Mouse (Mus musculus): ENCODE results near the gene Sycp3. TPM values are rescaled to one million over a fixed set of nuclear protein-coding genes. Genes with fewer than 3 reads are reported as not detected.

Gene Sycp3
- 0.13 TPM in 1 of 2 replicates, not detected in the other for polyA plus RNA-seq (2015; fragmentation: Nextera tagmentation; extraction: Ambion mirVana)

GRCm38 (mm10) chr10:88459502-88459992 lies at the start of gene Sycp3:
Gene Sycp3, plus strand, starts transcription at chr10:88459569.
- Histone ChIP-seq H3K36me3 (replicated peaks; ENCODE audit: insufficient read depth, low read length) (no peaks in the 10 kb centered on the region), H3K4me3 (ENCODE audit: low read depth, low read length) (no peak within 1 kb of the TSS), H3K4me2 (ENCODE audit: low read depth, low read length) (no peak within 1 kb of the TSS), H3K9me3 (ENCODE audit: low read length) (no peaks in the 10 kb centered on the region), H3K27ac (ENCODE audit: low read depth) (no peak within 1 kb of the TSS), H3K27me3 (ENCODE audit: insufficient read depth, low read length) (no peaks in the 10 kb centered on the region), H3K9ac (replicated peaks) (no peak within 1 kb of the TSS), H3K4me1 (ENCODE audit: insufficient read depth) (no peaks in the 10 kb centered on the region)
- no peak for DNase-seq
- 80% methylated on average over 33 of the region's 33 CpGs for WGBS (ENCODE audit: insufficient replicate concordance)
- ATAC-seq = no peak
- TF ChIP-seq CTCF (IDR thresholded peaks at IDR 0.05; ENCODE audit: low read depth) (no peak), EP300 (IDR thresholded peaks at IDR 0.05; ENCODE audit: low read depth) (no peak)

GRCm38 (mm10) chr10:88409751-88410150 lies 49.6 kb upstream of the Sycp3 start:
- H3K9ac ChIP-seq (replicated peaks) = no peak overlapping the region
- ATAC-seq = no peak
- no peak for DNase-seq
- no peaks in the 10 kb centered on the region for H3K27me3 ChIP-seq (ENCODE audit: insufficient read depth, low read length)
- H3K4me3 ChIP-seq (ENCODE audit: low read depth, low read length) = no peak overlapping the region
- no peaks in the 10 kb centered on the region for H3K9me3 ChIP-seq (ENCODE audit: low read length)
- TF ChIP-seq EP300 (IDR thresholded peaks at IDR 0.05; ENCODE audit: low read depth) = no peak
- TF ChIP-seq CTCF (IDR thresholded peaks at IDR 0.05; ENCODE audit: low read depth) = no peak
- no peak overlapping the region for H3K27ac ChIP-seq (ENCODE audit: low read depth)
- no peaks in the 10 kb centered on the region for H3K36me3 ChIP-seq (replicated peaks; ENCODE audit: insufficient read depth, low read length)
- 45% methylated on average over 2 of the region's 2 CpGs for WGBS (ENCODE audit: insufficient replicate concordance)
- H3K4me2 ChIP-seq (ENCODE audit: low read depth, low read length) = no peak overlapping the region
- no peaks in the 10 kb centered on the region; the same call in 1 of the 2 replicates for H3K4me1 ChIP-seq (ENCODE audit: insufficient read depth)

GRCm38 (mm10) chr10:88412290-88412995 lies 46.9 kb upstream of the Sycp3 start:
- Histone ChIP-seq H3K27ac (ENCODE audit: low read depth) (no peak overlapping the region), H3K4me1 (ENCODE audit: insufficient read depth) (peaks cover 3% of the 10 kb centered on the region; the same call in 1 of the 2 replicates), H3K36me3 (replicated peaks; ENCODE audit: insufficient read depth, low read length) (no peaks in the 10 kb centered on the region), H3K27me3 (ENCODE audit: insufficient read depth, low read length) (no peaks in the 10 kb centered on the region), H3K4me3 (ENCODE audit: low read depth, low read length) (no peak overlapping the region), H3K4me2 (ENCODE audit: low read depth, low read length) (no peak overlapping the region), H3K9ac (replicated peaks) (no peak overlapping the region), H3K9me3 (ENCODE audit: low read length) (no peaks in the 10 kb centered on the region)
- 73% methylated on average over 17 of the region's 17 CpGs for WGBS (ENCODE audit: insufficient replicate concordance)
- DNase-seq = no peak
- TF ChIP-seq CTCF (IDR thresholded peaks at IDR 0.05; ENCODE audit: low read depth) (no peak), EP300 (IDR thresholded peaks at IDR 0.05; ENCODE audit: low read depth) (no peak)
- ATAC-seq = no peak

GRCm38 (mm10) chr10:88417686-88418085 lies 41.7 kb upstream of the Sycp3 start:
- Histone ChIP-seq H3K9ac (replicated peaks) (no peak overlapping the region), H3K27ac (ENCODE audit: low read depth) (no peak overlapping the region), H3K27me3 (ENCODE audit: insufficient read depth, low read length) (no peaks in the 10 kb centered on the region), H3K4me2 (ENCODE audit: low read depth, low read length) (no peak overlapping the region), H3K4me3 (ENCODE audit: low read depth, low read length) (no peak overlapping the region), H3K36me3 (replicated peaks; ENCODE audit: insufficient read depth, low read length) (peaks cover 6% of the 10 kb centered on the region; the same call in 1 of the 2 replicates), H3K4me1 (ENCODE audit: insufficient read depth) (0 out of 2 replicates have a peak, but pooled peaks cover 3% of the 10 kb centered on the region), H3K9me3 (ENCODE audit: low read length) (no peaks in the 10 kb centered on the region)
- DNase-seq (no peak), ATAC-seq (no peak)
- 70% methylated on average over 5 of the region's 5 CpGs for WGBS (ENCODE audit: insufficient replicate concordance)
- no peak for TF ChIP-seq EP300 (IDR thresholded peaks at IDR 0.05; ENCODE audit: low read depth)
- TF ChIP-seq CTCF (IDR thresholded peaks at IDR 0.05; ENCODE audit: low read depth) = no peak

- H3K27ac ChIP-seq (ENCODE audit: low read depth) = no peak overlapping the region; the same call in 1 of the 2 replicates
- H3K4me1 ChIP-seq (ENCODE audit: insufficient read depth) = 0 out of 2 replicates have a peak, but pooled peaks cover 3% of the 10 kb centered on the region
- no peak overlapping the region for H3K4me3 ChIP-seq (ENCODE audit: low read depth, low read length)
- TF ChIP-seq CTCF (IDR thresholded peaks at IDR 0.05; ENCODE audit: low read depth) = no peak
- H3K27me3 ChIP-seq (ENCODE audit: insufficient read depth, low read length) = no peaks in the 10 kb centered on the region
- H3K9ac ChIP-seq (replicated peaks) = no peak overlapping the region
- peaks cover 6% of the 10 kb centered on the region; the same call in 1 of the 2 replicates for H3K36me3 ChIP-seq (replicated peaks; ENCODE audit: insufficient read depth, low read length)
- no peaks in the 10 kb centered on the region for H3K9me3 ChIP-seq (ENCODE audit: low read length)
- ATAC-seq = no peak
- WGBS (ENCODE audit: insufficient replicate concordance) = 73% methylated on average over 11 of the region's 11 CpGs
- no peak overlapping the region for H3K4me2 ChIP-seq (ENCODE audit: low read depth, low read length)
- no peak for DNase-seq
These were observed 39.2 kb upstream of the Sycp3 start for GRCm38 (mm10) chr10:88420141-88420541.

- no peak for DNase-seq
These were observed 38.5 kb upstream of the Sycp3 start for GRCm38 (mm10) chr10:88420655-88421435.

More at GRCm38 (mm10) chr10:88420655-88421435, 38.5 kb upstream of the Sycp3 start:
- Histone ChIP-seq H3K27ac (ENCODE audit: low read depth) (peak overlapping the region; percentile 55; the same call in 1 of the 2 replicates), H3K4me1 (ENCODE audit: insufficient read depth) (0 out of 2 replicates have a peak, but pooled peaks cover 3% of the 10 kb centered on the region), H3K9ac (replicated peaks) (no peak overlapping the region), H3K27me3 (ENCODE audit: insufficient read depth, low read length) (no peaks in the 10 kb centered on the region), H3K36me3 (replicated peaks; ENCODE audit: insufficient read depth, low read length) (peaks cover 6% of the 10 kb centered on the region; the same call in 1 of the 2 replicates), H3K4me2 (ENCODE audit: low read depth, low read length) (no peak overlapping the region), H3K4me3 (ENCODE audit: low read depth, low read length) (no peak overlapping the region), H3K9me3 (ENCODE audit: low read length) (no peaks in the 10 kb centered on the region)
- TF ChIP-seq EP300 (IDR thresholded peaks at IDR 0.05; ENCODE audit: low read depth) (no peak), CTCF (IDR thresholded peaks at IDR 0.05; ENCODE audit: low read depth) (no peak)
- WGBS (ENCODE audit: insufficient replicate concordance) = 63% methylated on average over 19 of the region's 19 CpGs
- ATAC-seq = peak; percentile 66
